Mouse (Mus musculus): ENCODE results near the gene Trp53i13. TPM values are rescaled to one million over a fixed set of nuclear protein-coding genes. Genes with fewer than 3 reads are reported as not detected.

The Trp53i13 gene
- polyA plus RNA-seq, 1 experiment = 19.4 TPM

GRCm38 (mm10) chr11:77495507-77495906, 20.3 kb downstream of the Trp53i13 start:
- no peak for DNase-seq
- Histone ChIP-seq H3K4me1 (ENCODE audit: control insufficient read depth, insufficient read depth, low read length) (peaks cover 36% of the 10 kb centered on the region), H3K27me3 (replicated peaks; ENCODE audit: control insufficient read depth, insufficient read depth, low read length) (no peaks in the 10 kb centered on the region), H3K4me3 (ENCODE audit: insufficient read depth, low read depth, low read length) (no peak overlapping the region), H3K36me3 (ENCODE audit: control insufficient read depth, insufficient read depth, low read length) (no peaks in the 10 kb centered on the region), H3K27ac (ENCODE audit: insufficient read depth, low read depth, low read length) (no peak overlapping the region)
- TF ChIP-seq POLR2A (IDR thresholded peaks at IDR 0.05; ENCODE audit: low read depth, low read length) (no peak), CTCF (conservative IDR thresholded peaks at IDR 0.05; ENCODE audit: insufficient read depth, insufficient read length, low read depth, low read length) (no peak)

- H3K27ac ChIP-seq (ENCODE audit: insufficient read depth, low read depth, low read length) = no peak overlapping the region
- DNase-seq = no peak
- H3K36me3 ChIP-seq (ENCODE audit: control insufficient read depth, insufficient read depth, low read length) = no peaks in the 10 kb centered on the region
- H3K27me3 ChIP-seq (replicated peaks; ENCODE audit: control insufficient read depth, insufficient read depth, low read length) = no peaks in the 10 kb centered on the region
- TF ChIP-seq CTCF (conservative IDR thresholded peaks at IDR 0.05; ENCODE audit: insufficient read depth, insufficient read length, low read depth, low read length) (no peak), POLR2A (IDR thresholded peaks at IDR 0.05; ENCODE audit: low read depth, low read length) (no peak)
- H3K4me3 ChIP-seq (ENCODE audit: insufficient read depth, low read depth, low read length) = peak overlapping the region; percentile 71; the same call in 1 of the 2 replicates
- 52% methylated on average over 6 of the region's 6 CpGs for WGBS
- peaks cover 36% of the 10 kb centered on the region for H3K4me1 ChIP-seq (ENCODE audit: control insufficient read depth, insufficient read depth, low read length)
Measured at GRCm38 (mm10) chr11:77494782-77495181, 21.0 kb downstream of the Trp53i13 start.

GRCm38 (mm10) chr11:77494344-77494676, 21.5 kb downstream of the Trp53i13 start:
- H3K36me3 ChIP-seq (ENCODE audit: control insufficient read depth, insufficient read depth, low read length) = no peaks in the 10 kb centered on the region
- DNase-seq = no peak
- WGBS = 18% methylated on average over 4 of the region's 4 CpGs
- TF ChIP-seq CTCF (conservative IDR thresholded peaks at IDR 0.05; ENCODE audit: insufficient read depth, insufficient read length, low read depth, low read length) = no peak
- TF ChIP-seq POLR2A (IDR thresholded peaks at IDR 0.05; ENCODE audit: low read depth, low read length) = no peak
- no peaks in the 10 kb centered on the region for H3K27me3 ChIP-seq (replicated peaks; ENCODE audit: control insufficient read depth, insufficient read depth, low read length)
- H3K4me3 ChIP-seq (ENCODE audit: insufficient read depth, low read depth, low read length) = peak overlapping the region; percentile 71
- H3K4me1 ChIP-seq (ENCODE audit: control insufficient read depth, insufficient read depth, low read length) = peaks cover 36% of the 10 kb centered on the region
- peak overlapping the region; percentile 30 for H3K27ac ChIP-seq (ENCODE audit: insufficient read depth, low read depth, low read length)

- Histone ChIP-seq H3K4me3 (ENCODE audit: insufficient read depth, low read depth, low read length) (peak within 1 kb of the TSS; percentile 92), H3K27ac (ENCODE audit: insufficient read depth, low read depth, low read length) (peak within 1 kb of the TSS; percentile 97), H3K4me1 (ENCODE audit: control insufficient read depth, insufficient read depth, low read length) (peaks cover 36% of the 10 kb centered on the region), H3K36me3 (ENCODE audit: control insufficient read depth, insufficient read depth, low read length) (no peaks in the 10 kb centered on the region), H3K27me3 (replicated peaks; ENCODE audit: control insufficient read depth, insufficient read depth, low read length) (no peaks in the 10 kb centered on the region)
- no peak for TF ChIP-seq POLR2A (IDR thresholded peaks at IDR 0.05; ENCODE audit: low read depth, low read length)
- TF ChIP-seq CTCF (conservative IDR thresholded peaks at IDR 0.05; ENCODE audit: insufficient read depth, insufficient read length, low read depth, low read length) = no peak
- peak; percentile 59 for DNase-seq
- 1% methylated on average over 70 of the region's 74 CpGs for WGBS
Measured at GRCm38 (mm10) chr11:77493512-77494343, 22.1 kb downstream of the Trp53i13 start, which contains the start of gene Git1. Gene Git1 (plus strand): TSS chr11:77493562.

- Histone ChIP-seq H3K4me3 (ENCODE audit: insufficient read depth, low read depth, low read length) (peak overlapping the region; percentile 92), H3K27ac (ENCODE audit: insufficient read depth, low read depth, low read length) (peak overlapping the region; percentile 97), H3K36me3 (ENCODE audit: control insufficient read depth, insufficient read depth, low read length) (no peaks in the 10 kb centered on the region), H3K27me3 (replicated peaks; ENCODE audit: control insufficient read depth, insufficient read depth, low read length) (no peaks in the 10 kb centered on the region), H3K4me1 (ENCODE audit: control insufficient read depth, insufficient read depth, low read length) (peaks cover 30% of the 10 kb centered on the region)
- peak; percentile 24; the same call in 1 of the 2 replicates for TF ChIP-seq CTCF (conservative IDR thresholded peaks at IDR 0.05; ENCODE audit: insufficient read depth, insufficient read length, low read depth, low read length)
- TF ChIP-seq POLR2A (IDR thresholded peaks at IDR 0.05; ENCODE audit: low read depth, low read length) = no peak
- WGBS = under 1% methylated on average over 25 of the region's 32 CpGs
- DNase-seq = peak; percentile 97
Measured at GRCm38 (mm10) chr11:77492911-77493332, 22.9 kb downstream of the Trp53i13 start.

GRCm38 (mm10) chr11:77492311-77492871, 23.4 kb downstream of the Trp53i13 start:
- 2% methylated on average over 16 of the region's 18 CpGs for WGBS
- Histone ChIP-seq H3K27me3 (replicated peaks; ENCODE audit: control insufficient read depth, insufficient read depth, low read length) (no peaks in the 10 kb centered on the region), H3K4me3 (ENCODE audit: insufficient read depth, low read depth, low read length) (peak overlapping the region; percentile 92), H3K4me1 (ENCODE audit: control insufficient read depth, insufficient read depth, low read length) (peaks cover 26% of the 10 kb centered on the region), H3K36me3 (ENCODE audit: control insufficient read depth, insufficient read depth, low read length) (no peaks in the 10 kb centered on the region), H3K27ac (ENCODE audit: insufficient read depth, low read depth, low read length) (peak overlapping the region; percentile 97)
- DNase-seq = no peak
- TF ChIP-seq POLR2A (IDR thresholded peaks at IDR 0.05; ENCODE audit: low read depth, low read length) = no peak
- no peak for TF ChIP-seq CTCF (conservative IDR thresholded peaks at IDR 0.05; ENCODE audit: insufficient read depth, insufficient read length, low read depth, low read length)
